Mouse (Mus musculus) ES-Bruce4 (cell line): Measurements from ENCODE around the gene Gabrq.

Experiments
- CTCF ChIP-seq: IDR thresholded peaks from one replicate; pipeline ENCODE4 v1.8.1; 2011; ENCODE audit warnings: low read depth, low read length
- EP300 ChIP-seq: IDR thresholded peaks from 2 replicates; pipeline ENCODE4 v1.6.1; 2011; ENCODE audit warnings: low read depth, low read length; ENCODE audit not compliant: insufficient read depth
- POLR2A ChIP-seq: IDR thresholded peaks from one replicate; pipeline ENCODE4 v1.8.1; 2011; ENCODE audit warnings: low read length; ENCODE audit not compliant: insufficient read depth

DNA sequence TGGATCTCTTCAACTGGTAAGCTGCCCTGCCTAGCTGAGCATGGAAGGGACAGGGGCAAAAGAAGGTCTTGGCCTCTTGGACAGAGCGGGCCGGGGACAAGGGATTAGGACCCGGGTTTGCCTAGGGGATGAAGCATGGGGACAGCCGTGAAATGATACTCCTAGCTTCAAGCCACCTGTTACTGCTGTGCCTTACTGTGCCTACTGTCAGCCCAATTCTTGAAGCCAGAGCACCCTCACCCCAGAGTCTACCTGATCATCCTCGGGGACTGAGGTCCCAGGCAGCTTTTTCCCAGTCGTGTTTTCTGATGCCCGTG, 569 bp downstream of the Gabrq start:
- no peak for TF ChIP-seq CTCF
- TF ChIP-seq POLR2A: no peak
- no peak for TF ChIP-seq EP300
